Mouse (Mus musculus): Measurements from ENCODE around the gene Epm2a. TPM values are rescaled to one million over a fixed set of nuclear protein-coding genes. Genes with fewer than 3 reads are reported as not detected.

Epm2a gene
- polyA plus RNA-seq, 1 experiment from 2014 or later = 0.18 TPM

GRCm38 (mm10) chr10:11457445-11457844 is 114.2 kb downstream of the Epm2a start:
- Histone ChIP-seq H3K4me1 (ENCODE audit: control insufficient read depth, low read depth, low read length) (no peaks in the 10 kb centered on the region), H3K4me3 (ENCODE audit: low read depth, low read length) (no peak overlapping the region), H3K9me3 (replicated peaks; ENCODE audit: control insufficient read depth, low read length) (no peaks in the 10 kb centered on the region), H3K36me3 (ENCODE audit: control insufficient read depth, insufficient read depth) (no peaks in the 10 kb centered on the region), H3K27ac (ENCODE audit: low read length) (no peak overlapping the region), H3K4me2 (ENCODE audit: low read depth, low read length) (no peak overlapping the region), H3K27me3 (ENCODE audit: control insufficient read depth, insufficient read depth, low read depth, low read length) (no peaks in the 10 kb centered on the region), H3K9ac (ENCODE audit: low read depth, low read length) (no peak overlapping the region)
- ATAC-seq (ENCODE audit: low read depth) = no peak
- WGBS (ENCODE audit: insufficient replicate concordance) = 19% methylated on average over 1 of the region's 1 CpGs

GRCm38 (mm10) chr10:11491956-11492355 is 148.8 kb downstream of the Epm2a start:
- Histone ChIP-seq H3K4me3 (ENCODE audit: low read depth, low read length) (no peak overlapping the region), H3K4me2 (ENCODE audit: low read depth, low read length) (no peak overlapping the region), H3K36me3 (ENCODE audit: control insufficient read depth, insufficient read depth) (no peaks in the 10 kb centered on the region), H3K27me3 (ENCODE audit: control insufficient read depth, insufficient read depth, low read depth, low read length) (no peaks in the 10 kb centered on the region), H3K27ac (ENCODE audit: low read length) (no peak overlapping the region), H3K4me1 (ENCODE audit: control insufficient read depth, low read depth, low read length) (no peaks in the 10 kb centered on the region), H3K9ac (ENCODE audit: low read depth, low read length) (no peak overlapping the region), H3K9me3 (replicated peaks; ENCODE audit: control insufficient read depth, low read length) (peaks cover 4% of the 10 kb centered on the region; the same call in 1 of the 2 replicates)
- ATAC-seq (ENCODE audit: low read depth) = peak; percentile 100
- 43% methylated on average over 28 of the region's 28 CpGs for WGBS (ENCODE audit: insufficient replicate concordance)

Other genes with a start within 250 kb of the Epm2a start
- gene Shprh, start 194.0 kb upstream of the Epm2a start, polyA plus RNA-seq (2015; fragmentation: Nextera tagmentation; extraction: Ambion mirVana) = 4.3 and 4.5 TPM in 2 replicates
- gene Fbxo30, start 62.1 kb upstream of the Epm2a start, polyA plus RNA-seq (2015; fragmentation: Nextera tagmentation; extraction: Ambion mirVana) = 72.7 and 75.6 TPM in 2 replicates

Measured in liver, embryonic 16.5 days (tissue).